Mouse (Mus musculus): ENCODE results near the gene Vsig10. TPM values are rescaled to one million over a fixed set of nuclear protein-coding genes. Genes with fewer than 3 reads are reported as not detected.
"Not testable (repeated sequence)": the region's sequence is repeated elsewhere in the genome, so short reads cannot be mapped to it uniquely, and the experiment has no call there.

The Vsig10 gene
- polyA plus RNA-seq, 1 experiment, result 67.6 TPM

DNA sequence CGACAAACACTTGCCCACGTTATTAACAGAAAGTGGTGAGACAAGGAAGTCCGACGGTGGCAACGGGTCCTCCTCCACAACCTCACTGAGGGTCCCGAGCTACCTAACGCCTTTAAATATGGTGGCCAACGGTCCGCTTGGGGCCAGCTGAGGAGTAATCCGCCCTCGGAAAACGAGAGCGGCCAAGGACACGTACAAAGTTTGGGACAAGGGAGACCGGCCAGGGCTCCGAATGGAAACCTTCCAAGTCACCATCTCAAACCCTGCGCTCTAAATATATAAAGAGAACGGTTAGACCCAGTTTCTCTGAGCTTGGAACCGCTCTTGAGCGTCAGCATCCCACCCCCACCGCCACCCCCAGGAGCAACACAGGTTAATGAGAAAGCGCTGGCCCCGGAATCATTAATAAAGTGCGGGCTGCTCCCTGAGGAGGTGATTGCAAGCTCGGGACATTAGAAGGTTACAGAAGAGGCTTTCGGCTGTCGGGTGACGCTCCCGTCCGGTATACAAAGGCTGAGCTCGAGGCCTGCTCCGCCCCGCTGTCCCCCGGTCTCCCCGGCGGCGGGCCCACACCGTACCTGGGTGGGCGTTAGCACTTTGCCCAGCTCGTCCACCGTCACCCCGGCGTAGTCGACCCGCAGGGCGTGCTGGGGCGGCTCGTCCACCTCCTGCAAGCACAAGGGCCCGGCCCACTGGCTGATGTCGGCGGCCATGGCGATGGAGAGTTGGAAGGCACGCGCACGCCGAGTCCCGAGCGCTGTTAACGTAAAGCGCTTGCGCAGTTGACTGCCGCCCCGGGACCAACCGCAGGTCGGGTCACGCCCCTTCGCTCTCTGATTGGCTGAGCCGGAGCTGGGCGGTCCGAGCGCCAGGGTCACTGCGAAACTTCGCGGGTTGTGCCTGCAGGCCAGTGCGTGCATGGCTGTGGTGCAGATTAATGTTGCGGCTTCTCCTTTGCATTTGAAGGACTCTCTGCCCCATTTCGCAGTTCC lies 31.8 kb upstream of the Vsig10 start, which contains the start of gene Pebp1:
Gene Pebp1 (minus strand): TSS at position 795 of the 992 bp plus-strand sequence.
- WGBS, result under 1% methylated on average over 77 of the region's 77 CpGs
- no peak for TF ChIP-seq CTCF (IDR thresholded peaks at IDR 0.05; ENCODE audit: extremely low read depth, insufficient read length, insufficient replicate concordance, low read depth, low read length)
- 0 out of 2 replicates have a peak, but pooled peaks have one; percentile 3 for TF ChIP-seq POLR2A (IDR thresholded peaks at IDR 0.05; ENCODE audit: low read depth, low read length)
- Histone ChIP-seq H3K27me3 (ENCODE audit: control insufficient read depth, insufficient read depth, low read length) (no peaks in the 10 kb centered on the region), H3K36me3 (ENCODE audit: control insufficient read depth, insufficient read depth, low read length) (peaks cover 5% of the 10 kb centered on the region), H3K4me1 (ENCODE audit: control insufficient read depth, insufficient read depth, insufficient read length, low read length) (peaks cover 7% of the 10 kb centered on the region; the same call in 1 of the 2 replicates), H3K27ac (ENCODE audit: insufficient read depth, low read depth, low read length) (no peak within 1 kb of the TSS), H3K4me3 (ENCODE audit: low read depth, low read length) (peak within 1 kb of the TSS; percentile 97)

DNA sequence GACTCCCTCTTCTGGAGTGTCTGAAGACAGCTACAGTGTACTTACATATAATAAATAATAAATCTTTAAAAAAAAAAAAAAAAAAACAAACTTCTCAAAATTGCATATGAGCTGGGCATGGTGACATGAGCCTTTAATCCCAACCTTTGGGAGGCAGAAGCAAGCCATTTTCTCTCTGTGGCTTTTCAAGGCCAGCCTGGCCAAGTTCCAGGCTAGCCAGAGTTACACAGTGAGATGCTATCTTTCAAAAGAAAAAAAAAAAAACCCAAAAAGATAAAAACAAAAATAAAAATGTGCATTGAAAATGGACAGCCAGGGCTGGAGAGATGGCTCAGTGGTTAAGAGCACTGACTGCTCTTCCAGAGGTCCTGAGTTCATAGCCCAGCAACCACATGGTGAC lies 29.2 kb upstream of the Vsig10 start:
- no peaks in the 10 kb centered on the region for H3K27me3 ChIP-seq (ENCODE audit: control insufficient read depth, insufficient read depth, low read length)
- H3K4me3 ChIP-seq (ENCODE audit: low read depth, low read length), result no peak overlapping the region
- peaks cover 7% of the 10 kb centered on the region; the same call in 1 of the 2 replicates for H3K4me1 ChIP-seq (ENCODE audit: control insufficient read depth, insufficient read depth, insufficient read length, low read length)
- no peak overlapping the region for H3K27ac ChIP-seq (ENCODE audit: insufficient read depth, low read depth, low read length)
- H3K36me3 ChIP-seq (ENCODE audit: control insufficient read depth, insufficient read depth, low read length), result no peaks in the 10 kb centered on the region
- TF ChIP-seq CTCF (IDR thresholded peaks at IDR 0.05; ENCODE audit: extremely low read depth, insufficient read length, insufficient replicate concordance, low read depth, low read length) (no peak), POLR2A (IDR thresholded peaks at IDR 0.05; ENCODE audit: low read depth, low read length) (no peak)

DNA sequence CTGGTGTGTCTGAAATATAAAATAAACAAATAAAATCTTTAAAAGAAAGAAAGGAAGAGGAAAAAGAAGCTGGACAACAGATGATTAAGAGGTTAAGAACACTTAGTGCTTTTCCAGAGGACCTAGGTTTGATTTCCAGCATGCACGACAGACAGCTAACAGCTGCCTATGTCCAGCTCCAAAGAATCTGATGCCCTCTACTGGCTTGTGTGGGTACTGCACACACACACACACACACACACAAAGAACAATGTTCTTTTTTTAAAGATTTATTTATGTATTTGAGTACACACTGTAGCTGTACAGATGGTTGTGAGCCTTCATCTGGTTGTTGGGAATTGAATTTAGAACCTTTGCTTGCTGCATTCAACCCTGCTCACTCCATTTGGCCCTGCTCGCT lies 28.8 kb upstream of the Vsig10 start:
- Histone ChIP-seq H3K36me3 (ENCODE audit: control insufficient read depth, insufficient read depth, low read length) (no peaks in the 10 kb centered on the region), H3K4me3 (ENCODE audit: low read depth, low read length) (no peak overlapping the region), H3K27me3 (ENCODE audit: control insufficient read depth, insufficient read depth, low read length) (no peaks in the 10 kb centered on the region), H3K27ac (ENCODE audit: insufficient read depth, low read depth, low read length) (no peak overlapping the region), H3K4me1 (ENCODE audit: control insufficient read depth, insufficient read depth, insufficient read length, low read length) (peaks cover 7% of the 10 kb centered on the region; the same call in 1 of the 2 replicates)
- TF ChIP-seq CTCF (IDR thresholded peaks at IDR 0.05; ENCODE audit: extremely low read depth, insufficient read length, insufficient replicate concordance, low read depth, low read length), result no peak
- TF ChIP-seq POLR2A (IDR thresholded peaks at IDR 0.05; ENCODE audit: low read depth, low read length), result no peak
- WGBS, result 92% methylated on average over 2 of the region's 2 CpGs

DNA sequence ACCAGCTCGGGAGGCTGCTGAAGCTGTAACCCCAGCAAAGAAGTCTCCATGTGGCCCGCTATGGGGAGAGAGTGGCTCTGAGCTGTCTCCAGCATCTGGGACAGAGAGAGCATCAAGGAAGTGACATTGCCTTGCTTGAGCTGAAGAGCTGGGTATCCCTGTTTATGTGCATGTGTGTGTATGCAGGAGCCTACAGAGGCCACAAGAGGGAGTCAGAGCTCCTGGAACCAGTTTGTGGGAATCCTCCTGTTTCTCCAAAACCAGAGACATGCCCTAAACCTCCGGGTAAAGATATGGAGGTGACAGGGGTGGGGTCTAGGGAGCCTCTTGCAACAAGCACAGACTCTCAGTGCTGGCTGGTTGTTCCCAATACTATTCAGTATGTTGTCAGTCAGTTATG lies 27.6 kb upstream of the Vsig10 start:
- Histone ChIP-seq H3K27ac (ENCODE audit: insufficient read depth, low read depth, low read length) (no peak overlapping the region), H3K27me3 (ENCODE audit: control insufficient read depth, insufficient read depth, low read length) (no peaks in the 10 kb centered on the region), H3K4me3 (ENCODE audit: low read depth, low read length) (no peak overlapping the region), H3K36me3 (ENCODE audit: control insufficient read depth, insufficient read depth, low read length) (no peaks in the 10 kb centered on the region), H3K4me1 (ENCODE audit: control insufficient read depth, insufficient read depth, insufficient read length, low read length) (peaks cover 5% of the 10 kb centered on the region; the same call in 1 of the 2 replicates)
- TF ChIP-seq POLR2A (IDR thresholded peaks at IDR 0.05; ENCODE audit: low read depth, low read length), result no peak
- TF ChIP-seq CTCF (IDR thresholded peaks at IDR 0.05; ENCODE audit: extremely low read depth, insufficient read length, insufficient replicate concordance, low read depth, low read length), result no peak
- 88% methylated on average over 3 of the region's 3 CpGs for WGBS

DNA sequence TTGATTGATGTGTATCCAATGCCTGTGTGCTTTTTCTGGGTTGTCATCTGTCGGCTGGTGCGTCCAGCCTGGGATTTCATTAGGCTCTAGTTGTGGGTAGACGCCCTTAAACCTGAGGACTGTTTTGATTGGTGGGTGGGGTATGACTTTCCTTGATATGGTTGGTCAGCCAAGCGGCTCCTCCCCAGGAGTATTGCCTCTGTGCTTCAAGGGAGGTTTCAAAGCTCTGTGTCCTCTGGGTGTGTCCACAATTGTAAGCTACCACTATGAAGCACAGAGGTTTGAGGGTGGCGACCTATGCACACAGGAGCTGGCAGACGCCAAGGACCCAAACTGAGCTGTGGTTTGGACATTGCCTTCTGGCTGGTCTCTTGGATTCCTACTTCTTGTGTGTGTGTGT lies 26.3 kb upstream of the Vsig10 start:
- Histone ChIP-seq H3K4me3 (ENCODE audit: low read depth, low read length) (no peak overlapping the region), H3K27ac (ENCODE audit: insufficient read depth, low read depth, low read length) (no peak overlapping the region), H3K4me1 (ENCODE audit: control insufficient read depth, insufficient read depth, insufficient read length, low read length) (peaks cover 5% of the 10 kb centered on the region; the same call in 1 of the 2 replicates), H3K27me3 (ENCODE audit: control insufficient read depth, insufficient read depth, low read length) (no peaks in the 10 kb centered on the region), H3K36me3 (ENCODE audit: control insufficient read depth, insufficient read depth, low read length) (no peaks in the 10 kb centered on the region)
- TF ChIP-seq POLR2A (IDR thresholded peaks at IDR 0.05; ENCODE audit: low read depth, low read length) (no peak), CTCF (IDR thresholded peaks at IDR 0.05; ENCODE audit: extremely low read depth, insufficient read length, insufficient replicate concordance, low read depth, low read length) (no peak)
- WGBS, result 39% methylated on average over 6 of the region's 6 CpGs

DNA sequence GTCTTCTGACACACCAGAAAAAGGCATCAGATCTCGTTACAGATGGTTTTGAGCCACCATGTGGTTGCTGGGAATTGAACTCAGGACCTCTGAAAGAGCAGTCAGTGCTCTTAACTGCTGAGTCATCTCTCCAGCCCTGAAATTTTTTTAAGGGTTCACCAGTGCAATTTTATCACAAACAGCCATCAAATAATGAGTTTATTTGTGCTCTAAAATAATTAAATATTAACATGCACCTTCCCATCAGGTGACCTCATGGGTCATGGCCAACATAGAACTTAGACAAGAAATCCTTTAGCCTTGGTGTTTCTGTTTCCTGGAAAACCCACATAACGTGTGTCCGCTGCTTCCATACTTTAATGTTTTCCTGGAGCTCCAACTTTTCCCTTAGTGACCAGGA lies 25.1 kb upstream of the Vsig10 start:
- not testable (repeated sequence) for H3K27me3 ChIP-seq (ENCODE audit: control insufficient read depth, insufficient read depth, low read length); H3K36me3 ChIP-seq (ENCODE audit: control insufficient read depth, insufficient read depth, low read length); H3K27ac ChIP-seq (ENCODE audit: insufficient read depth, low read depth, low read length); H3K4me3 ChIP-seq (ENCODE audit: low read depth, low read length); H3K4me1 ChIP-seq (ENCODE audit: control insufficient read depth, insufficient read depth, insufficient read length, low read length)
- WGBS, result 83% methylated on average over 3 of the region's 3 CpGs

DNA sequence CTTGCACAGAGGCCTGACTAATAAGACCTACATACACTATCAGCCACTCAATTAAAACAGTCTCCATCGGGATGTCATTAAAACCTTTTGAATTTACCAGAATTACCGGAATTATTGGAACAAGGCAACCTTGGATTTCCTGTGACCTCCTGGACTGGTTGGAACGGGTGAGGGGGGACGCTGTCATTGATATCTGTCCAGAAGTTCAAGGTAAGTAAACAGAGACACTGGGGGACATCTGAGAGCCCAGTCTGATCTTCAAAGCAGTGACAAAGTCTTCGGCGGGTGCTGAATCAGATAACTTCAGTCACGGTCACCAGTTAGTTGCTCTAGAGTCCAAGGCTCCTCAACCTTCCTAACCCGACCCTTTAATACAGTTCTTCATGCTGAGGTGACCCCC lies 23.9 kb upstream of the Vsig10 start:
- H3K4me3 ChIP-seq (ENCODE audit: low read depth, low read length), result no peak overlapping the region
- H3K27me3 ChIP-seq (ENCODE audit: control insufficient read depth, insufficient read depth, low read length), result no peaks in the 10 kb centered on the region
- TF ChIP-seq POLR2A (IDR thresholded peaks at IDR 0.05; ENCODE audit: low read depth, low read length), result no peak
- TF ChIP-seq CTCF (IDR thresholded peaks at IDR 0.05; ENCODE audit: extremely low read depth, insufficient read length, insufficient replicate concordance, low read depth, low read length), result no peak
- H3K36me3 ChIP-seq (ENCODE audit: control insufficient read depth, insufficient read depth, low read length), result no peaks in the 10 kb centered on the region
- H3K4me1 ChIP-seq (ENCODE audit: control insufficient read depth, insufficient read depth, insufficient read length, low read length), result no peaks in the 10 kb centered on the region
- WGBS, result 83% methylated on average over 8 of the region's 8 CpGs
- H3K27ac ChIP-seq (ENCODE audit: insufficient read depth, low read depth, low read length), result no peak overlapping the region

Measured in small intestine, adult 2 months (tissue).